Mouse (Mus musculus) forebrain, embryonic 15.5 days (tissue): ENCODE measurements around the gene Ednrb. TPM values are rescaled to one million over a fixed set of nuclear protein-coding genes. Genes with fewer than 3 reads are reported as not detected.

Experiments used
- ATAC-seq: fragments of 200-750 bp; cut with Nextera tagmentation; replicated peaks from 2 replicates; pipeline ENCODE4 v1.8.0; 2017; ENCODE audit warnings: mild to moderate bottlenecking, moderate TSS enrichment, moderate library complexity
- H3K27ac ChIP-seq: fragments of 300-500 bp; sonication (generic); replicated peaks from 2 replicates; pipeline ENCODE4 v1.5.1; 2015; ENCODE audit warnings: mild to moderate bottlenecking, inconsistent platforms
- H3K27me3 ChIP-seq: fragments of 300-500 bp; sonication (generic); 2 replicates; pipeline ENCODE4 v1.6.1; 2015; ENCODE audit warnings: inconsistent platforms
- H3K36me3 ChIP-seq: fragments of 300-500 bp; sonication (generic); 2 replicates; pipeline ENCODE4 v1.6.1; 2015; ENCODE audit warnings: mild to moderate bottlenecking, inconsistent platforms
- H3K4me1 ChIP-seq: fragments of 300-500 bp; sonication (generic); 2 replicates; pipeline ENCODE4 v1.6.1; 2015; ENCODE audit warnings: inconsistent platforms
- H3K4me2 ChIP-seq: fragments of 300-500 bp; sonication (generic); replicated peaks from 2 replicates; pipeline ENCODE4 v1.6.1; 2015; ENCODE audit warnings: mild to moderate bottlenecking, inconsistent platforms
- H3K4me3 ChIP-seq: fragments of 300-500 bp; sonication (generic); 2 replicates; pipeline ENCODE4 v1.5.1; 2015; ENCODE audit warnings: mild to moderate bottlenecking, inconsistent platforms
- H3K9ac ChIP-seq: fragments of 300-500 bp; sonication (generic); replicated peaks from 2 replicates; pipeline ENCODE4 v1.6.1; 2015; ENCODE audit warnings: mild to moderate bottlenecking, inconsistent platforms
- H3K9me3 ChIP-seq: fragments of 300-500 bp; sonication (generic); 2 replicates; pipeline ENCODE4 v1.6.1; 2016; ENCODE audit warnings: inconsistent platforms
- WGBS: fragments of 180-500 bp; shearing (Covaris S2); methylation state at CpG from one replicate; pipeline ENCODE4 v1.1.7; 2015; ENCODE audit warnings: mixed read lengths; 5-methylcytosine and 5-hydroxymethylcytosine counted together
- polyA plus RNA-seq: library from polyadenylated mRNA; unstranded; fragments of >200 nt; fragmentation: Nextera tagmentation; extraction: Ambion mirVana; gene quantifications from 2 replicates; pipeline ENCODE4 v1.2.1, GENCODE M21; 2015

Gene Ednrb
- polyA plus RNA-seq, 1 experiment from 2014 or later, result 61.8 TPM

- H3K9me3 ChIP-seq, result no peaks in the 10 kb centered on the region
- H3K4me1 ChIP-seq, result peaks cover 22% of the 10 kb centered on the region
- no peaks in the 10 kb centered on the region for H3K36me3 ChIP-seq
- no peak overlapping the region; the same call in 1 of the 2 replicates for H3K9ac ChIP-seq
- peak; percentile 42 for ATAC-seq
- 32% methylated on average over 6 of the region's 6 CpGs for WGBS
- H3K4me2 ChIP-seq, result peak overlapping the region; percentile 42
- peak overlapping the region; percentile 76 for H3K27ac ChIP-seq
- no peak overlapping the region for H3K4me3 ChIP-seq
- no peaks in the 10 kb centered on the region for H3K27me3 ChIP-seq
These were observed 64.9 kb downstream of the Ednrb start for GRCm38 (mm10) chr14:103779276-103779675.

GRCm38 (mm10) chr14:103778533-103779151 lies 65.6 kb downstream of the Ednrb start:
- Histone ChIP-seq H3K36me3 (no peaks in the 10 kb centered on the region), H3K9ac (peak overlapping the region; percentile 20; the same call in 1 of the 2 replicates), H3K27ac (peak overlapping the region; percentile 76), H3K4me3 (peak overlapping the region; percentile 26), H3K4me2 (peak overlapping the region; percentile 42), H3K9me3 (no peaks in the 10 kb centered on the region), H3K27me3 (no peaks in the 10 kb centered on the region), H3K4me1 (peaks cover 22% of the 10 kb centered on the region)
- 7% methylated on average over 13 of the region's 13 CpGs for WGBS
- ATAC-seq, result peak; percentile 80

- ATAC-seq, result peak; percentile 76
- H3K36me3 ChIP-seq, result no peaks in the 10 kb centered on the region
- peaks cover 22% of the 10 kb centered on the region for H3K4me1 ChIP-seq
- peak overlapping the region; percentile 20; the same call in 1 of the 2 replicates for H3K9ac ChIP-seq
- peak overlapping the region; percentile 76 for H3K27ac ChIP-seq
- H3K27me3 ChIP-seq, result no peaks in the 10 kb centered on the region
- H3K4me2 ChIP-seq, result peak overlapping the region; percentile 42
- 2% methylated on average over 12 of the region's 12 CpGs for WGBS
- peak overlapping the region; percentile 26 for H3K4me3 ChIP-seq
- H3K9me3 ChIP-seq, result no peaks in the 10 kb centered on the region
These were observed 66.2 kb downstream of the Ednrb start for GRCm38 (mm10) chr14:103778009-103778431.

GRCm38 (mm10) chr14:103777386-103777785 lies 66.8 kb downstream of the Ednrb start:
- H3K27me3 ChIP-seq, result no peaks in the 10 kb centered on the region
- H3K36me3 ChIP-seq, result no peaks in the 10 kb centered on the region
- 0 out of 2 replicates have a peak, but pooled peaks have one; percentile 1 for ATAC-seq
- no peak overlapping the region for H3K4me2 ChIP-seq
- peak overlapping the region; percentile 76 for H3K27ac ChIP-seq
- peaks cover 22% of the 10 kb centered on the region for H3K4me1 ChIP-seq
- H3K9ac ChIP-seq, result no peak overlapping the region
- H3K9me3 ChIP-seq, result no peaks in the 10 kb centered on the region
- 18% methylated on average over 4 of the region's 4 CpGs for WGBS
- no peak overlapping the region for H3K4me3 ChIP-seq

- peaks cover 6% of the 10 kb centered on the region for H3K4me1 ChIP-seq
- no peak overlapping the region for H3K4me2 ChIP-seq
- H3K27ac ChIP-seq, result no peak overlapping the region
- H3K9me3 ChIP-seq, result no peaks in the 10 kb centered on the region
- WGBS, result 21% methylated on average over 9 of the region's 9 CpGs
- no peak overlapping the region for H3K9ac ChIP-seq
- ATAC-seq, result no peak
- no peaks in the 10 kb centered on the region for H3K27me3 ChIP-seq
- no peak overlapping the region for H3K4me3 ChIP-seq
- H3K36me3 ChIP-seq, result no peaks in the 10 kb centered on the region
These were observed 74.6 kb downstream of the Ednrb start for GRCm38 (mm10) chr14:103769319-103770245.

GRCm38 (mm10) chr14:103767488-103767887 lies 76.7 kb downstream of the Ednrb start:
- ATAC-seq, result no peak
- Histone ChIP-seq H3K9me3 (no peaks in the 10 kb centered on the region), H3K4me3 (no peak overlapping the region), H3K27me3 (no peaks in the 10 kb centered on the region), H3K27ac (no peak overlapping the region), H3K9ac (no peak overlapping the region), H3K4me2 (no peak overlapping the region), H3K4me1 (peaks cover 18% of the 10 kb centered on the region), H3K36me3 (no peaks in the 10 kb centered on the region)
- WGBS, result 41% methylated on average over 6 of the region's 6 CpGs

Other genes starting within 250 kb of the Ednrb start
- 31.8 and 35.9 TPM in 2 replicates for gene Slain1, start 194.2 kb downstream of the Ednrb start, polyA plus RNA-seq